Mouse (Mus musculus) cerebellum, adult 2 months (tissue): ENCODE data around the gene Speg.

ENCODE experiments used
- CTCF ChIP-seq: fragments of 200-500 bp; IDR thresholded peaks from 2 replicates; pipeline ENCODE4 v1.5.1; 2011; ENCODE audit warnings: low read depth, mild to moderate bottlenecking, control low read depth, low read length, moderate library complexity, borderline replicate concordance; ENCODE audit not compliant: insufficient read depth
- POLR2A ChIP-seq: fragments of 200-500 bp; IDR thresholded peaks from 2 replicates; pipeline ENCODE4 v1.6.1; 2011; ENCODE audit warnings: low read length, control low read depth, borderline replicate concordance; ENCODE audit not compliant: insufficient read depth

DNA sequence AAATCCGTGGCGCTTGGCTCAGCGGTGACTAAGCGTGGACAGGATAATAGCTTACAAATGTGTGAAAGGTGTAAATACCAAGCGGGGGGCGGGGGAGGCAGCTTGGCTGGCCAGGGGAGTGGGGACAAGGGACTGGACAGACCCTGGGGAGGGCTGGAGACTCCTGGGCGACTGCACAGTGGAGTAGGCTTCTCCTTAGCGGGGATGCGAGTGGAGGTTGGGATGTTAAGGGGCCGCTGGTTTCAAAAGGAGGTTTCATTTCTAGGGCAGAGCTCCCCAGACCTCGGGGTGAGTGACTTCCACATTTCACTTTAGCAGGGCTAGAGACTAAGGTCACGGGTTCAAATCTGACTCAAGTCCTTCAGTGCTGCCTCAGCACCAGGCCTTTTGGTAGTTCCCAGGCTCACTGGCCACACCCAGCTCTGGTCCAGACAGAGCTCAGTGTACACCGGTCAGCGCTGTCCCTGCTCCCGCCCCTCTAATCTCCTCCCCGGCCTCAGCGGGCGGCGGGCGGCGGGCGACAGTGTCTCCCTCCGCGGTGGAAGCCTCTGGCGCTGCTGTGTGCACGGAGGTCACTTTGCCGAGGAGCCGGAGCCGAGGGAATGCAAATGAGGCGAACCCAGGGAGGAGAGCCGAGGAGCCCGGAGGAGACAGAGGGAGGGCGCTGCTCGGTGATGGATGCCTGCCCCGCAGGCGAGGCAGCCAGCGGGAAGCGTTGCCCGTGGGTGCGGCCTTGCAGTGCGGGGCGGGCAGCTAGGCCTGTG, 83.1 kb downstream of the Speg start:
- TF ChIP-seq POLR2A (no peak), CTCF (no peak)
